ENCODE assay signal across 9 mouse cellular contexts in genomic region chr1:37250643-37251310, GRCm38 (mm10). TPM values are rescaled to one million over a fixed set of nuclear protein-coding genes. Genes with fewer than 3 reads are reported as not detected.
DNase-seq lines count a peak whose midpoint lies in the region; ATAC-seq and TF ChIP-seq lines count a peak whose summit lies in the region.
"Had no signal": no experiment of that assay in that cellular context is flagged by ENCODE, and none has a peak within 500 bp of the region (broad histone marks: within the 10 kb centered on the region; RNA-seq: fewer than 3 reads in every experiment).

No protein-coding gene starts in this region.

- no peak overlapping the region for H3K27ac ChIP-seq in embryonic facial prominence, embryonic 11.5 days (replicated peaks; ENCODE audit: low read depth, low read length)
- H3K27ac ChIP-seq: liver, embryonic 15.5 days had no signal

- peak; percentile 51 for DNase-seq in G1E (ENCODE audit: low spot score)
- DNase-seq in adrenal gland, postnatal 4 days (ENCODE audit: low spot score in 2 of 2): peak; percentile 55 to 75
- peak; percentile 92 for DNase-seq in embryonic facial prominence, embryonic 11.5 days (ENCODE audit: low spot score)
- DNase-seq in heart, postnatal 10 days: peak; percentile 85 to 91
- DNase-seq in layer of hippocampus, postnatal 25 days (ENCODE audit: extremely low spot score in 1 of 2, low spot score in 1 of 2): peak; percentile 85 to 98
- peak; percentile 73 for DNase-seq in mesoderm, embryonic 11.5 days (ENCODE audit: low read depth, low spot score)
- DNase-seq in right cerebral cortex, postnatal 36 days (ENCODE audit: low spot score in 2 of 2): peak; percentile 60 to 65
- DNase-seq in urinary bladder, postnatal 25 days (ENCODE audit: low spot score): peak; percentile 80

- peak; percentile 20; the same call in 1 of the 2 replicates for TF ChIP-seq CTCF in G1E (IDR thresholded peaks at IDR 0.05; ENCODE audit: low read depth, low read length)

- no peak overlapping the region for H3K4me3 ChIP-seq in G1E (ENCODE audit: low read depth, low read length)
- no peak overlapping the region for H3K4me3 ChIP-seq in embryonic facial prominence, embryonic 11.5 days (ENCODE audit: low read depth, low read length)
- H3K4me3 ChIP-seq: liver, embryonic 15.5 days had no signal

- ATAC-seq in G1E (ENCODE audit: extremely low read depth, insufficient number of reproducible peaks, low FRiP score, poor library complexity, severe bottlenecking): no peak
- no peak; the same call in 1 of the 2 replicates for ATAC-seq in embryonic facial prominence, embryonic 11.5 days (replicated peaks; ENCODE audit: insufficient number of reproducible peaks, low FRiP score, low TSS enrichment, low read depth)

- H3K4me1 ChIP-seq in G1E (ENCODE audit: insufficient read depth, low read depth, low read length): no peaks in the 10 kb centered on the region
- H3K4me1 ChIP-seq in embryonic facial prominence, embryonic 11.5 days (ENCODE audit: control insufficient read depth, insufficient read depth, low read length): no peaks in the 10 kb centered on the region
- H3K4me1 ChIP-seq: liver, embryonic 15.5 days had no signal

- H3K36me3 ChIP-seq in G1E (replicated peaks): no peaks in the 10 kb centered on the region
- H3K36me3 ChIP-seq in embryonic facial prominence, embryonic 11.5 days (replicated peaks; ENCODE audit: control insufficient read depth, insufficient read depth, low read depth, low read length): no peaks in the 10 kb centered on the region
- H3K36me3 ChIP-seq: liver, embryonic 15.5 days had no signal

- H3K27me3 ChIP-seq in G1E (ENCODE audit: insufficient read depth, low read length): peaks cover 6% of the 10 kb centered on the region; the same call in 1 of the 2 replicates
- no peaks in the 10 kb centered on the region for H3K27me3 ChIP-seq in embryonic facial prominence, embryonic 11.5 days (ENCODE audit: control insufficient read depth, insufficient read depth, low read length)
- H3K27me3 ChIP-seq: liver, embryonic 15.5 days had no signal

- no peaks in the 10 kb centered on the region for H3K9me3 ChIP-seq in G1E (replicated peaks)
- no peaks in the 10 kb centered on the region for H3K9me3 ChIP-seq in embryonic facial prominence, embryonic 11.5 days (replicated peaks; ENCODE audit: control insufficient read depth, low read length)
- H3K9me3 ChIP-seq: liver, embryonic 15.5 days had no signal

- H3K4me2 ChIP-seq in embryonic facial prominence, embryonic 11.5 days (ENCODE audit: low read depth, low read length): no peak overlapping the region
- H3K4me2 ChIP-seq: liver, embryonic 15.5 days had no signal

- 40% methylated on average over 5 of the region's 5 CpGs for WGBS in embryonic facial prominence, embryonic 11.5 days

- H3K9ac ChIP-seq in embryonic facial prominence, embryonic 11.5 days (replicated peaks; ENCODE audit: low read length): no peak overlapping the region
- H3K9ac ChIP-seq: liver, embryonic 15.5 days had no signal

- intact Hi-C loops in heart, postnatal 10 days (cut with DNase I): loop anchor here (1.0 to 10.0 kb wide), 4 partner anchors 56 to 514 kb away; no protein-coding TSS in a partner anchor

RNA-seq across cellular contexts. Expression of gene Cnga3, which starts 36.5 kb away (rescaled TPM):
- total RNA-seq in G1E (2014; fragmentation: Nextera tagmentation) (not detected in 2 replicates), G1E (2017) (0.11 and 0.35 TPM in 2 replicates)
- not detected in 2 replicates for polyA plus RNA-seq in G1E (2012)
- 1 to 10 TPM; 3.2 to 4.3 TPM for total RNA-seq in adrenal gland, postnatal 4 days (2021)
- polyA plus RNA-seq in embryonic facial prominence, embryonic 11.5 days (2014; fragmentation: Nextera tagmentation; extraction: Ambion mirVana): not detected in 2 replicates
- total RNA-seq in heart, postnatal 10 days (2021): under 1 TPM in 1 of 2 experiments, not detected in 1; 0.22 TPM
- total RNA-seq in layer of hippocampus, postnatal 25 days (2021): under 1 TPM; 0.40 to 0.47 TPM
- polyA plus RNA-seq: liver, embryonic 15.5 days had no signal

RNA-seq across cellular contexts. Expression of gene Inpp4a, which starts 48.9 kb away (rescaled TPM):
- total RNA-seq in G1E (2014; fragmentation: Nextera tagmentation) (4.2 and 6.2 TPM in 2 replicates), G1E (2017) (5.4 and 6.1 TPM in 2 replicates)
- 2.9 and 4.5 TPM in 2 replicates for polyA plus RNA-seq in G1E (2012)
- 10 to 100 TPM; 25.1 to 29.7 TPM for total RNA-seq in adrenal gland, postnatal 4 days (2021)
- 13.8 and 14.3 TPM in 2 replicates for polyA plus RNA-seq in embryonic facial prominence, embryonic 11.5 days (2014; fragmentation: Nextera tagmentation; extraction: Ambion mirVana)
- 10 to 100 TPM; 17.3 to 18.6 TPM for total RNA-seq in heart, postnatal 10 days (2021)
- total RNA-seq in layer of hippocampus, postnatal 25 days (2021): 100 to 1,000 TPM; 149 to 156 TPM

Comparison
In these comparisons a context has a peak if more than half of its experiments do, and no peak if none do; other contexts are left out.
1. RNA of gene Inpp4a, which starts 48.9 kb away (total RNA-seq): 149 to 156 TPM in layer of hippocampus, postnatal 25 days; 25.1 to 29.7 TPM in adrenal gland, postnatal 4 days, 17.3 to 18.6 TPM in heart, postnatal 10 days and 4.2 to 6.2 TPM in G1E; every median in the first group is over 4 times any median in the second.
2. Peak in every context shown above with its lines, with median percentiles within 50 percentile points of each other: DNase-seq.